Mouse (Mus musculus) thymus, postnatal 0 days (tissue): ENCODE results near the gene Maml2. TPM values are rescaled to one million over a fixed set of nuclear protein-coding genes. Genes with fewer than 3 reads are reported as not detected.

Source experiments
- DNase-seq: peaks from one replicate; pipeline ENCODE4 v3.0.0-alpha.2; 2015; ENCODE audit warnings: low spot score
- polyA plus RNA-seq: library from polyadenylated mRNA; unstranded; fragments of >200 nt; fragmentation: Nextera tagmentation; extraction: Ambion mirVana; gene quantifications from 2 replicates; pipeline ENCODE4 v1.2.1, GENCODE M21; 2015

Gene Maml2
- polyA plus RNA-seq, 1 experiment from 2014 or later, result 7.8 TPM

DNA sequence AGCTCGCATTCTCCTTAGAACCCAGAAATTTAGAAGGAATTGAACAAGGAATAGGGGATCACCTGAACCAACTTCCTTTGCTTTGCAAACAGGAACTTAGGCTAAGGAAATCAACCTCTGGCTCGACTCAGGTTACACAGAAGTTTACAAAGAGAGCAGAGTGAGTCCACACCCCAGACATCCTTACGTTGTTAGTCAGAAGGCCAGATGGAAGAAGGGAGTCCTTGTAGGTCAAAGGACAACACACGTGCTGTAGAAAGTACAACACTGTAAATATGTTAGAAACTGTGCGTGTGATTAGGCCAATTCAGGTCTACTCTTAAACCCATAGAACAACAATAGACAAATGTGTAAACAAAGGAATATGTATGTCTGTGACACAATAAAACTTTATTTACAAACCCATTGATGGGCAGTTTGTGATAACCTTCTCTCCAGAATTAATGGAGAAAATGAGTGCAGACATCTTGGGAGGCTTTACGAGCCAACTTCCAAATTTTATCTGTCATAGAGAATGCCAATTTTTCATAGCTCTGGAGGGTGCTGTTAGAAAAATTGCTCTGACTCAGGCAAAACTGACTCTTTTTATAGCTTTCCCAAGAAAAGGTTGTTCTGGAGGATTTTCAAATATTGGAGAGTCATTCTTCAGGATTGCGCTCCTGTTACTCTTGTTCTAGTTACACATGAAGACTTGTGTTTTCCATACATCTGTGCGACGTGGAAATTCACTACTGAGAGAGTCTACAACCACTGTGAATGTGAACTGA is 194.3 kb downstream of the Maml2 start:
- DNase-seq, result no peak

- no peak for DNase-seq
These were observed 195.1 kb downstream of the Maml2 start for GRCm38 (mm10) chr9:13492807-13493206.

DNA sequence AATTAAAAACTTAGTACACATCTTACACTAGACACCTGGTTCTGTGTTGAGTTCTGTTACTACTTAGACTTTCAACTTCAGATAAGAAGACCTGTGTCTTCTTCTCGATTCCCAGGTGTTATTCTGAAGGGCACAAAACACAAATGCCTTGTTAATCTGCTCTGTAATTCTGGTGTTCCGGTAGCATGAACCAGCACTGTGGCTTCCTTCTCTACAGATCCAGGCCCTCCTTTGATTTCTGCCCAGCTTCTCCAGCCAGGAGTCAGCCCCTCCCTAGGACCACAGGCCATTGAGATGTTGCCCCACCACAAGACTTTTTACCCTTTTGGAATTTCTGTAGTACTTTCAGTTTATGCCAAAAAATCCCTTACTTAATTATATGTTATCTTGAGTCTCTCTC is 196.0 kb downstream of the Maml2 start:
- no peak for DNase-seq

GRCm38 (mm10) chr9:13495530-13495929 is 197.8 kb downstream of the Maml2 start:
- DNase-seq, result no peak

GRCm38 (mm10) chr9:13497016-13497415 is 199.3 kb downstream of the Maml2 start:
- no peak for DNase-seq

- DNase-seq, result no peak
These were observed 200.1 kb downstream of the Maml2 start for GRCm38 (mm10) chr9:13497690-13498333.

DNA sequence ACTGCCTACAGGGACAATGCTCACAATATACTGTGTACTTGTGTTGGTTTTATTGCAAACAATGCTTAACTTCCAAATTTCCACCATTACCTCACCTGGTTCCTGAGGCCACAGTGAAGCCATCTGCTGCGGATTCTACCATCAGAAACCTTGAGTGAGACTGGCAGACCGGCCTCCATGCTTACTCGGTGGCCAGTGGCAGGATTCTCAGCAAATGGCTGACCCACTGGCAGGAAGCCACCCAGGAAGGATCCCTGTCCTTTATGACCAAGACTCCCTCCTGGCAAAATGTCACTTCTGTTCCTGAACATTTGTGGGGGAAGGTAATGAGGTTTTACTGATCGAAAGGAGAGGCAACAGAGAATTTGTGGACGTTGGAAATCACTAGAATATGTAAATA is 202.3 kb downstream of the Maml2 start:
- DNase-seq, result no peak

GRCm38 (mm10) chr9:13505024-13505423 is 207.3 kb downstream of the Maml2 start:
- DNase-seq, result no peak

- DNase-seq, result no peak
These were observed 209.4 kb downstream of the Maml2 start for GRCm38 (mm10) chr9:13506956-13507821.

- no peak for DNase-seq
These were observed 210.0 kb downstream of the Maml2 start for GRCm38 (mm10) chr9:13507822-13508188.

DNA sequence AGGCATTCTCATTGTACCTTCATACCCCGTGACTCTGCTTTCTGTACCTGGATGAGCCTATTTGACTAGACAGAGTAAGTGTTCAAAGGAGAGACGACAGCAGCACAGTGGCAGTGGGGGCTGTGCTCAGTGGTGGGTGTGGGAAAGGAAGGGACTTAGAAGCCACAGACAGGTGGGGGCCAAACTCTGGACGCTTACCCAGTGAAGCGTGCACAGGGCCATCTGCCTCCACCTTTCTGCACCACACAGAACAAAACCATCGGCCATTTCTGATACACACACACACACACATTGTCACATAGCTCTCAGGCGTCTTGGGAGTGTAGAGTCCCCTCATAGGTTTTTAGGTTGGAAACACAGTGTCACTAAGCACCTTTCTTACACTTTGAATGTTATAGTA is 212.0 kb downstream of the Maml2 start:
- DNase-seq, result peak; percentile 12

DNA sequence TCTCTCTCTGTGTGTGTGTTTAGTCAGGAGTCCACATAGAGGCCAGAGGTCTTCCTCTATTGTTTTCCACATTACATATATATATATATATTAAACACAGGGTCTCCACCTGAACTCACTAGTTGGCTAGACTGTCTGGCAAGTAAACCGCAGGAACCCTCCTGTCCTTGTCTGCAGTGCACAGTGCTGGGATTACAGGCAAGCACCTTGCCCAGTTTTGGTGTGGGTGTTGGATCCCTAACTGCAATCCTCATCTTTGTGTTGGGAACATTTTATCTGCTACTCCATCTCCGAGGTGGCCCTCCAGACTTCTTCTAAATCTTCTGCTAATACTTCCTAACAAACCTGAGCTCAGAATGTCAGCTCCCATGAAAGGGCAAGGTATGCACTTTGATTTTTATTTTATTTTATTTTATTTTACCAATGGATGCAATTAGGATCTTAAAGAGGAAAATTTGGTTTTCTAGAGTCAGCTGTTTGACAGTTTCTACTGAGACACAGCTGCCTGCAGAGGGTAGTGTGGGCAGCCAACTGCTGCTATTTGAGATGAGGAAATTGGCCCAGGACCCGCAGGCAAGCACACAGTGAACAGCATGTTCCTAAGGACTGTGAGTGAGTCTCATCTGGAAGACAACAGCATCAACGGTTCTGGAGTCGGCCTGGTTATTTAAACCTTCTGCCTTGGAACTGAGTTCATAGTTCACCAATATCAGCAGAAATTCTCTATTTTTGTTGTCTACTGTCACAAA is 213.0 kb downstream of the Maml2 start:
- DNase-seq, result no peak

DNA sequence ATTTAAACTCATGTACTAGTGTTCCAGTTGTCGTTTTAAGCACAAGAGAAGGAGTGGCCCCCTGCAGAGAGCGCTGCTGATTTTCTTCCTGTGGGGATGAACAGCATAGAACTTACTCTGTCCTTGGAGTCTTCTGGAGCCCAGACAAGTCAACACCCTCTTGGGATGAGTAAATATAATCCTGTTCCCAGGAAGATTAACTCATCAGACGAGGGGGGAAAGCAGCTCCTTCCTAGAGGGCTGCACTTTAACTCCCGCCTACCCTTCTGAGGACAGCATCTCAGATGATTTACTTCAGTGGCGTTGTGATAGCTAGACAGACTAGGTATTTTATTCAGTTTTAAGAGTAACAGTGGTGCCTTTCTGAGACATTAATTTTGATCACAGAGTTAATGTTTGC is 215.4 kb downstream of the Maml2 start:
- DNase-seq, result no peak

- DNase-seq, result no peak
These were observed 216.7 kb downstream of the Maml2 start for GRCm38 (mm10) chr9:13514435-13514834.

- no peak for DNase-seq
These were observed 218.2 kb downstream of the Maml2 start for GRCm38 (mm10) chr9:13515976-13516375.

DNA sequence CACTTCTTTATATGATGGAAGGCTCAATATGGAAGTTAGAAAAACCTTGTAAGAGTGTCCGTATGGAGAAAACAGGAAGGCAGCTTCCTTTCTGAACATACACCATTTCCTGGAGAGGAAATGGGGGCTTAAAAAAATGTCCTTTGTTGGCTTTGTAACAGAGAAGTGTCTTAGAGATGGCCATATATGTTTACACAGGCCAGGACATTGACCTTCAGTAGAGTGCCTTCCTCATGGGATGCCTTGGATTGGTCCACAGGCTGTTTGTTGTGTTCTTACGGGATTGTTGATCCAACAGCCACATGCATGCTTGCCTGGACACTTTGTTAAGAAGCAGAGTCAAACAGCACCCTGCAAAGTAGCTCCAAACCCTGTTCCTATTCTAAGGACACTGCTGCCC is 220.3 kb downstream of the Maml2 start:
- no peak for DNase-seq

- DNase-seq, result no peak
These were observed 220.7 kb downstream of the Maml2 start for GRCm38 (mm10) chr9:13518441-13518971.

GRCm38 (mm10) chr9:13522061-13522820 is 224.5 kb downstream of the Maml2 start:
- DNase-seq, result no peak

GRCm38 (mm10) chr9:13523046-13523445 is 225.3 kb downstream of the Maml2 start:
- DNase-seq, result no peak

DNA sequence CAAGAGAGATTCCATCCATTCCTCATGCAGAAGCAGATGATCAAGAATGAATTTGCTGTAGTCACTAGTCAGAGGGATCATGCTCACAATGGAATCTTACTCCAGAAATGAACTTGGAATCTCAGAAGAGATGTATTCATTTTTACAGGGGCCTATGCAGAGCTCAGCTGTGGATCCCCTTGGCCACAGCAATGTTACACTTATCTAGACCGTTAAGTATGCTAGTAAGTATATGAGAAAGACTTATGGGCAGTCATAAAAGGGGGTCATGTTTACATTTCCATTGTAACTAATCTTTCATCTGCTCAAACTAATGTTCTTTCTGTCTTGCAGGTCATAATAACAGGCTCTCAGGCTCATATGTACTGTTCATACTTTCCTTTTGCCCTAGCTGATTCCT is 227.3 kb downstream of the Maml2 start:
- no peak for DNase-seq
